Mouse (Mus musculus) lung, postnatal 14 days (tissue): Measurements from ENCODE around the gene Fndc10.
A peak's percentile ranks its signal among the peaks of the same experiment; 100 is the strongest.
"Not testable (repeated sequence)": the region's sequence is repeated elsewhere in the genome, so short reads cannot be mapped to it uniquely, and the experiment has no call there.

Experiments used
- DNase-seq: peaks from one replicate; pipeline ENCODE4 v3.0.0; 2021

The Fndc10 gene

GRCm38 (mm10) chr4:155687764-155688163, 6.4 kb upstream of the Fndc10 start:
- not testable (repeated sequence) for DNase-seq

DNA sequence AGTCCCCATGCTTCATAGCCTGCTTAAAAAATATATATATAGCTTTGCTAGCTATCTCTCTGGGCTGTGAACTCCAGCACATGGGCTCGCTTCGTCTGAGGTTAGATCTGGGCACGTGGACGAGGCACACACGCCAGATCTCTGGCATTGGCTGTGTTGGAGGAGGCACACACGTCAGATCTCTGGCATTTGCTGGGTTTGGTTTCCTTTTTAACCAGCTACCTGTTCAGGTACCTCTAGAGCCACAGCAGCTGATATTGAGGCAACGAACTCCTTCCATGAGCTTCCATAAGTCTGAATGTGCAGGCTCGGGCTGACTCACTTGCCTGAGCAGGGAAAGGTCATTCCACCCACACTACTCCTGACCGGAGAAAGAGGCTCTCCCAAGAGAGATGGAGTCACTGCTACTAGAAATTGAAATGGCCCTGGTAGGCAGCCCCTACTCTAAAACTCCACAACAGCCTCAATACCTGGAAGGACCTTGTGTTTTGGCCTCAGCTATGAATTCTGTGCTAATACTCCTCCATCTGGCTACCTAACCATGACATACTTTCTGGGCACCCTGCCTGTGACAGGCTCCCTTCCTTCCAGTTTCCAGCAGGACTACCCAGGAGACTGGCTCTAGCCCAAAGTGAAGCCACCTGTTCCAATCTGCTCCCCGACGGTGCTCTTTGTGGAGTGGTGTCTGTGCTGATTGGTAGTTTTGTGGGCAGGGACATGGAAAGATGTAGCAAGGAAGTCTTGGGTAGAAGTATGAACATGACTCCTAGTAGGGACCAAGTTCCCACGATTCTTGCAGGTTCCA, 3.4 kb upstream of the Fndc10 start:
- no peak for DNase-seq

- DNase-seq = no peak
Measured at GRCm38 (mm10) chr4:155692421-155692820, 1.7 kb upstream of the Fndc10 start.

- peak; percentile 36 for DNase-seq
Measured at GRCm38 (mm10) chr4:155694482-155695401, 600 bp downstream of the Fndc10 start.

GRCm38 (mm10) chr4:155695531-155696062, 1.5 kb downstream of the Fndc10 start:
- DNase-seq = no peak

GRCm38 (mm10) chr4:155696261-155697255, 2.4 kb downstream of the Fndc10 start:
- no peak for DNase-seq

DNA sequence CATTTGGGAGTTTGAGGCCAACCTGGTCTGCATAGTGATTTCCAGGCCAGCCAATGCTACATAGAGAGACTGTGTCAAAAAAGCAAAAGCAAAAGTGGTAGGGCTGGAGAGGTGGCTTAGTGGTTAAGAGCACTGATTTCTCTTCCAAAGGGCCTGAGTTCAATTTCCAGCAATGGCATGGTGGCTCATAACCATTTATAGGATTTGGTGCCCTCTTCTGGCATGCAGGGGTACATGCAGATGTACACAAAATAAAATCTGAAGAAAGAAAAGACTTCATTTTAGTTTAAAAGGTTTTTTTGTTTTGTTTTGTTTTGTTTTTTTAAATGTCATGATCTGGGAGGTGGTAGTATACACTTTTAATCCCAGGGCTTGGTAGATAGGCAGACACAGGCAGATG, 6.3 kb downstream of the Fndc10 start:
- DNase-seq = no peak

DNA sequence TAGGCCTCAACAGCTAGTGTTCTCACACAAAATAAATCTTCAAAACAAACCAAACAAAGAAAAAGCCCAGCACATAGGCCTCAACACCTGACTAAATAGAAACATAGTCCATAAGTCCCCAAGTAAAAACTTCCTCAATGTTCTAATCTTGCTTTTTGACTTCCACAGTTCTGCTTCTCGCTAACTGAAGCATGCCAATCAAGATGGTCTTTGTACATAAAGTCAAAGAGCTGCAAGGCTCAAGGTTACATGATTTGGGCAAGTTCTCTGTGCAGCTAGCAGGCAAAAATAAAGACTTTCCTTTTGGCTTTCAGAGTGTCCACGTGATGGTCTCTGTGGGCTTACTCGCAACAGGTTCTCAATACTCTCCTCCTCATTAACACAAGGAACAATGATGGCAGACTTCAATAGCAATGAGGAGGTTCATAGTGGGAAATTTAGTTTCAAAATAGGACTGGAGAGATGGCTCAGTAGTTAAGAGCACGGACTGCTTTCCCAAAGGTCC, 9.3 kb downstream of the Fndc10 start:
- no peak for DNase-seq

DNA sequence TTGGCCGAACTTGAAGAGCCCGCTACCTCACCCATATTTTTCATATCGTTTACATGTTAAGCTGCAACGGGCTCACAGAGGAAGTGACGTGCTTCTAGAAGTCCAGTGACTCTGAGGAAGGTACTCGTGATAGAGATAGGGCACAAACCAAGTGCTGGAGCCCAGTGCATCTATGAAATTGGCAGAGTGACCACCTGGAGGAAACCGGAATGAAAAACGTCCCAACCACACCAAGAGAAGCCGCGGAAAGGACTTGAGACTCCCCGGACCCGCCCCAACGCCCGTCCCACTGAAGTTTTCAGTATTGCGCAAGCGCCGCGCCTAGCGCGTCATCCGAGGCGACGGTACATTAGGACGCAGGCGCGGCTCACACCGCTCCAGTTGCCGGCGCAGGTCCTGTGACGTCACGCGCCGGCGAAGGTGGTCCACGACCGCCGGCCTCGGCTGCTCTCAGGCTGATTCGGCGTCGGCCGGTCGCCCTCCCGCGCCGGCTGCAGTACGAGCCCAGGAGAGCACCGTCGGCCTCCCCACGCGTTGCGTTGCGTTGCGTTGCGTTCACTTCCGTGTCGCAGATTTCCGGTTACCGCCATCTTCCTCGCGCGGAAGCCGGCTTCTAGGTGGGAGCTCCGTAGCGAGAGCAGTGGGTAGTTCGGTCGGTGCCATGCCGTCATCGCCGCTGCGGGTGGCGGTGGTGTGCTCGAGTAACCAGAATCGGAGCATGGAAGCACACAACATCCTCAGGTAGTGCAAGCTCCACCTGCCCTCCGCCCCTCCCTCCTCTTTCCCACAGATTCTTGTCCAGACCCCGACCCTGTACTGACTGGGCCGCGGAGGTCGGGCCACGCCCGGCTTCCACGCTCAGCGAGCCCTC, 10.8 kb downstream of the Fndc10 start, which contains the start of gene Ssu72:
Gene Ssu72 (plus strand): TSS at position 80 of the 871 bp plus-strand sequence.
- peak; percentile 96 for DNase-seq

GRCm38 (mm10) chr4:155705592-155705929, 11.4 kb downstream of the Fndc10 start:
- no peak for DNase-seq

GRCm38 (mm10) chr4:155708582-155708981, 14.4 kb downstream of the Fndc10 start:
- no peak for DNase-seq

- DNase-seq = no peak
Measured at GRCm38 (mm10) chr4:155708988-155709387, 14.8 kb downstream of the Fndc10 start.

DNA sequence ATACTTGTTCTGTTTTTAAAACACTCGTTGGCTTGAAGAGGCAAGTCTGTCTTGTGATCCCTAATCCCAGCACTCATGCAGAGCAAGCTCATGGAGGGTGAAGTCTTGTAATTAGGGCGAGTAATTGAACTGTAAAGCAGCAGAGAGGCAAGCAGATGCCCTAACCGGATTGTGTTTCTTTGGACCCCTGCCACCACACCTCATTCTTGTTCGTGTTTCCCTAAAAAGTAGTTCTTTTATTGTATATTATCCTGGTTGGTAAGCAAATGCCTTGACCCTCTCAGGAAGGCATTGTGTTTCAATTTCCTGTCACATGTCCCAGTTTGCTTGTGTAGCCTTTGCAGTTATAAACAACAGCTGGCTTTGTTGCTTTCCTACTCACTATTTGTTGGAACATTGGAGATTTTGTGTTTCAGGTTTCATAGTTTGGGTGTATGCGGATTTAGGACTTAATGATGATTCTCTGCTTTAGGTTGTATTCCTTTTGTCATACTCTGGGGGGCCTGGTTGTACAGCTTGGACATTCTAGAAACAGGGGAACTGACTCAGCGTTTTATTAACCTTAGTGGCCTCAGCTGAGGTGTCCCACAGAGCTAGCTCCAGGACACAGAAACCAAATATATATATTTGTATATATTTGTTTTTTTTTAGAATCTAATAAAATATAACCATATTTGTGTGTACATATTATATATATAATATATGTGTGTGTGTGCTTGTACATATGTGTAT, 16.5 kb downstream of the Fndc10 start:
- peak; percentile 11 for DNase-seq

GRCm38 (mm10) chr4:155721668-155722083, 27.5 kb downstream of the Fndc10 start:
- peak; percentile 19 for DNase-seq

- no peak for DNase-seq
Measured at GRCm38 (mm10) chr4:155727993-155728392, 33.9 kb downstream of the Fndc10 start.

DNA sequence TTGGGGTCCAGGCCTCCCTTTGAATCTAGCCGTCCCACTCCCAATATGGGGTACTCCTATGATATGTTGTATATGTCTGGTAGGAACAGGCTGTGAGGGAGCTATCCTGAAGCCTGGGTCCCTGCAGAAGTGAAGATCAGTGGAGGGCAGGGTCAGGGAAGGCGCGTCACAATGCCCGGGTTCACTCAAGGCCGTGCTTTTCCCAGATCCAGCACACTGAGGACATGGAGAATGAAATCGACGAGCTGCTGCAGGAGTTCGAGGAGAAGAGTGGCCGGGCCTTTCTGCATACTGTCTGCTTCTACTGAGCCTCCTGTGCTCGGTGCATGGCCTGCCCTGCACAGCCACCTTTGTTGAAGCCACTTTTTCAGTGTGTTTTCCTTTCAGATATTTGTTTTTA, 39.1 kb downstream of the Fndc10 start:
- no peak for DNase-seq

- peak; percentile 86 for DNase-seq
Measured at GRCm38 (mm10) chr4:155734350-155734941, 40.3 kb downstream of the Fndc10 start, which contains the start of gene Tmem240. Tmem240 (plus strand) TSS chr4:155734800.

DNA sequence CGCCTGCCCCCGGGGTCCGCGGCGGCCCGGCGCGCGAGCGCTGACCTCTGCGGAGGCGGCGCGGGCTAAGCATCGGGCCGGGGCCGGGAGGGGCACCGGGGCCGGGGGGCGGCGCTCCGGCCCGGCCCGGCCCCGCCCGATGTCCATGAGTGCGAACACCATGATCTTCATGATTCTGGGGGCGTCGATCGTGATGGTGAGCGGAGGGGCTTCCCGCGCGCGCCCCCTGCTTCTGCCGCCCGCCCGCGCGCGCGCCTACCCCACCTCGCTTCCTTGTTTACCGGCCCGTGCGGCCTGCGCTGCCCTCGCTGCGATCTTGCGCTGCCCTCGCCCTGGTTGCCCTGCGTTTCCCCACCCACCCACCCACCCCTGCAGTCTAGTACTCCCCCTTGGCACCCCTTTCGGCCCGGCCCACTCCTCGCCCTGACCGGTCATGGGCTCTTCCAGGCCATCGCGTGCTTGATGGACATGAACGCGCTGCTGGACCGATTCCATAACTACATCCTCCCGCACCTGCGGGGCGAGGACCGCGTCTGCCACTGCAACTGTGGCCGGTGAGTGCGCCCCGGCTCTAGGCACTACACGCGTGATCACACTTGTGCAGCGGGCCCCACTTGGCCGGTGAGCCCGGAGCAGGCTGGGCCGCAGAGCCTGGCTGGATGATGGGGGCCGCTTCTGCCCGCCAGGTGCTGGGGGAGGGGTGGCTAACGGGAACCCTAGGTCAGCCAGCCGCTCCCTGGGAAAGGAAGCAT, 41.0 kb downstream of the Fndc10 start:
- DNase-seq = no peak

- DNase-seq = no peak
Measured at GRCm38 (mm10) chr4:155735788-155736187, 41.6 kb downstream of the Fndc10 start.
